Mouse (Mus musculus): ENCODE measurements at regions not wholly inside any gene's neighbourhood (a gene's known extent, or its start where the extent isn't known, plus 50 kb on each side); places are given as distances from the start of the nearest gene placed in this dataset.

DNA sequence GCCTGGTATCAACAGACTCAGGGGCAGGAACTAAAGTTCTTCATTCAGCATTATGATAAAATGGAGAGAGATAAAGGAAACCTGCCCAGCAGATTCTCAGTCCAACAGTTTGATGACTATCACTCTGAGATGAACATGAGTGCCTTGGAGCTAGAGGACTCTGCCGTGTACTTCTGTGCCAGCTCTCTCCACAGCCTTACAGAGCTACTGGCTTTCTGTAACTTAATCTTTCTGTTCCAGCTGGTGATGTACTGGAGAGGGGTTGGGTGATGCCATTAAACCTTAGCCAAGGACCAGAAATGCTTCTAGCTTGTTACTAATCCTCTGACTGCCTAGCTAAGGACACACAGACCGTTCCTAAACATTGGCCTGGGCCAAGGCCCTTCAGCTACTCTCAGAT lies 83.9 kb upstream of the 2210010C04Rik start:
- ATAC-seq (ENCODE audit: low FRiP score, low read depth) = no peak
- 85% methylated on average over 2 of the region's 2 CpGs for WGBS
- H3K9me3 ChIP-seq = no peaks in the 10 kb centered on the region
- H3K4me2 ChIP-seq (replicated peaks) = no peak overlapping the region
- no peaks in the 10 kb centered on the region for H3K36me3 ChIP-seq
- H3K27ac ChIP-seq (replicated peaks) = no peak overlapping the region
- H3K4me3 ChIP-seq = no peak overlapping the region
- H3K27me3 ChIP-seq = no peaks in the 10 kb centered on the region
- H3K4me1 ChIP-seq = no peaks in the 10 kb centered on the region
- no peak overlapping the region for H3K9ac ChIP-seq (replicated peaks)

- Histone ChIP-seq H3K27me3 (no peaks in the 10 kb centered on the region), H3K36me3 (no peaks in the 10 kb centered on the region), H3K27ac (replicated peaks) (no peak overlapping the region), H3K4me3 (no peak overlapping the region), H3K4me2 (replicated peaks) (peak overlapping the region; percentile 19; the same call in 1 of the 2 replicates), H3K9me3 (no peaks in the 10 kb centered on the region), H3K9ac (replicated peaks) (no peak overlapping the region), H3K4me1 (no peaks in the 10 kb centered on the region)
- WGBS = 13% methylated on average over 7 of the region's 7 CpGs
- peak; percentile 70 for ATAC-seq (ENCODE audit: low FRiP score, low read depth)
These were observed 83.1 kb upstream of the 2210010C04Rik start for GRCm38 (mm10) chr6:41118201-41118976.

DNA sequence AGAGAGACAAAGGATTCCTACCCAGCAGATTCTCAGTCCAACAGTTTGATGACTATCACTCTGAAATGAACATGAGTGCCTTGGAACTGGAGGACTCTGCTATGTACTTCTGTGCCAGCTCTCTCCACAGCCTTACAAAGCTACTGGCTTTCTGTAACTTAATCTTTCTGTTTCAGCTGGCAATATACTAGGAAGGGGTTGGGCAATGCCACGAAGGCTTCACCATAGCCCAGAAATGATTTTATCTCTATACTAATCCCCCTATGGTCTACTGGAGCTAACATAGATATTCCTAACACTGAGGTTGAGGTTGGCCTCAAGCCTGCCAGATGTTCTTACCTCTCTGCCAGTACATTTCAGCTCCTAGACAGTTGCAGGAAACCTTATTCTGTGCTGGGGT lies 78.6 kb upstream of the 2210010C04Rik start:
- Histone ChIP-seq H3K9ac (replicated peaks) (no peak overlapping the region), H3K4me1 (no peaks in the 10 kb centered on the region), H3K4me2 (replicated peaks) (no peak overlapping the region), H3K27ac (replicated peaks) (no peak overlapping the region), H3K9me3 (no peaks in the 10 kb centered on the region), H3K27me3 (no peaks in the 10 kb centered on the region), H3K36me3 (no peaks in the 10 kb centered on the region), H3K4me3 (no peak overlapping the region)
- 62% methylated on average over 1 of the region's 1 CpGs for WGBS
- no peak for ATAC-seq (ENCODE audit: low FRiP score, low read depth)

- Histone ChIP-seq H3K27ac (replicated peaks) (no peak overlapping the region), H3K4me2 (replicated peaks) (no peak overlapping the region), H3K9me3 (no peaks in the 10 kb centered on the region), H3K27me3 (no peaks in the 10 kb centered on the region), H3K4me3 (no peak overlapping the region), H3K4me1 (no peaks in the 10 kb centered on the region), H3K36me3 (no peaks in the 10 kb centered on the region), H3K9ac (replicated peaks) (no peak overlapping the region)
- whole genome bisulfite sequencing = 46% methylated on average over 7 of the region's 7 CpGs
- no peak for ATAC-seq (ENCODE audit: low FRiP score, low read depth)
These were observed 77.7 kb upstream of the 2210010C04Rik start for GRCm38 (mm10) chr6:41112861-41113610.

DNA sequence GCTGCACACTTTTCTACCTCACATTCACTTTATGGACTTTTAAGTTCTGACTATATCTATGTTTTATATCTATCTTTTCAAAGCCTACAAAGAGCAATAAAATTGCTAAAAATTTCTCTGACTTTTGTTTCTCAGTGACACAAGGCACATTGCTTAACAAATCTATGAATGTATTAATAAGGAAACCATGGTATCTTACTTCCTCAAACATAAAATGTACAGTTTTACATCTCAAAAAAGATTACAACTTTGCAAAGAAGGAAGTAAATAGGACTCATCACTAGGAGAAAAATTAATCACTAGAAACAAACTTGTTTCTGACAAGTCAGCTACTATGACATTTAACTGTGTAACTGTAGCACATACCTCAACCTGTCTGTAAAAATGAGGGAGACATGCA lies 76.5 kb upstream of the 2210010C04Rik start:
- no peak overlapping the region for H3K9ac ChIP-seq (replicated peaks)
- no peaks in the 10 kb centered on the region for H3K36me3 ChIP-seq
- no peak overlapping the region for H3K4me2 ChIP-seq (replicated peaks)
- no peak overlapping the region for H3K4me3 ChIP-seq
- ATAC-seq (ENCODE audit: low FRiP score, low read depth) = no peak
- no peak overlapping the region for H3K27ac ChIP-seq (replicated peaks)
- no peaks in the 10 kb centered on the region for H3K27me3 ChIP-seq
- no peaks in the 10 kb centered on the region for H3K4me1 ChIP-seq
- no peaks in the 10 kb centered on the region for H3K9me3 ChIP-seq

GRCm38 (mm10) chr6:41108897-41109296 lies 73.6 kb upstream of the 2210010C04Rik start:
- no peak for ATAC-seq (ENCODE audit: low FRiP score, low read depth)

DNA sequence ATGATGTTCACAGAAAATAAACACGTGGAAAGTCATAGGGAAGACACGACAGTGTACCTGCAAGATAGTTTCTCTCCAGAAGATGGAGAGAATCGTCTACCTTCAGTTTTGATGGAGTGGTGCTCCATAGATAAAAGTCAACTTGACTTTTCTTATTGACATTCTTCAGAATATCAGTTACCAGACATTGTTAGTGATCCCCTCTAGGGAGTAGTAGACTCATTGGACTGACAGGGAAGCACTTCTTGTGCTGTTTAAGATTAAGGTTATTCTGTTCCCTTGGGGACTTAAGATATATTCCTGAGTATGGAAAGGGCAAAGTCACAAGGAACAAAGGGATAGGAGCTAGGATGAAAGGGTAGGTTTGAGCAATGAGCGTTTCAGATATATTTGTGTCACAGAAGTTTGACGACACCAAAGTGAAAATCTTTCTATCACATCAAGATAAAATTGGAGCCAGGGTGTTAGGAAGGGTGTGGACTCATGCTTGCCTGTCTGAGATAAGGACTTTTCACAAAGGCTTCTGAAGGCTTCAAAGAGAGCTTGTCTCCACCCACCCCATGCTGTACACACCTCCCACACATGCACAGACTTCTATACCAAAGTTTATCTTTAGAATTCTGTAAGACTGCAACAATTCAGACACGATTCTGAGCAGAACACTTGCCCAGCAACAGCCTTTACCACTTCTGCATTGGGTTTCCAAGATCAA lies 68.5 kb upstream of the 2210010C04Rik start:
- H3K9me3 ChIP-seq = no peaks in the 10 kb centered on the region
- no peak overlapping the region for H3K4me3 ChIP-seq
- no peak for ATAC-seq (ENCODE audit: low FRiP score, low read depth)
- H3K27me3 ChIP-seq = no peaks in the 10 kb centered on the region
- no peak overlapping the region for H3K9ac ChIP-seq (replicated peaks)
- no peaks in the 10 kb centered on the region for H3K36me3 ChIP-seq
- no peak overlapping the region for H3K27ac ChIP-seq (replicated peaks)
- H3K4me2 ChIP-seq (replicated peaks) = no peak overlapping the region
- no peaks in the 10 kb centered on the region for H3K4me1 ChIP-seq
- WGBS = 84% methylated on average over 6 of the region's 6 CpGs

More at GRCm38 (mm10) chr6:41108897-41109296, 73.6 kb upstream of the 2210010C04Rik start:
- no peak overlapping the region for H3K9ac ChIP-seq (replicated peaks)
- H3K4me2 ChIP-seq (replicated peaks) = no peak overlapping the region
- H3K4me1 ChIP-seq = no peaks in the 10 kb centered on the region
- H3K9me3 ChIP-seq = no peaks in the 10 kb centered on the region
- H3K27me3 ChIP-seq = no peaks in the 10 kb centered on the region
- no peak overlapping the region for H3K4me3 ChIP-seq
- no peak overlapping the region for H3K27ac ChIP-seq (replicated peaks)
- 75% methylated on average over 1 of the region's 1 CpGs for WGBS
- H3K36me3 ChIP-seq = no peaks in the 10 kb centered on the region

DNA sequence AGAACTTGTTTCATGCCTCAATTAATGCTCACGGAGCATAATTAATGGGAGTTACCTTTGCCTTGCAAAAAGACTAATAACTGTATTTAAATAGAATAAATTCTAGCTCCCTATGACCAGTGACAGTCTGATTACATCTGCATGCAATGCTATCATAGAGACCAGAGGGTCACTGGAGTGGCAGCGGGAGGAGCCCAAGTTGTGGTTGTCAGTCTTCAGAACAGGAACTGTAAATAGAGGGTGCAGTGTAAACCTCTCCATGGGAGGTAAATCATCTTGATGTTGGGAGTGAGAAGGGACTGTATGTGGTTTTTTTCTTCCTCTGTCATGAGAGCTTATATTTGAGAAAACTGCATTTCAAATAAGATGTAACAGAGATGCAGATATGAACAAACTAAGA lies 66.7 kb upstream of the 2210010C04Rik start:
- Histone ChIP-seq H3K27me3 (no peaks in the 10 kb centered on the region), H3K4me1 (no peaks in the 10 kb centered on the region), H3K9ac (replicated peaks) (no peak overlapping the region), H3K27ac (replicated peaks) (no peak overlapping the region), H3K4me3 (no peak overlapping the region), H3K4me2 (replicated peaks) (no peak overlapping the region), H3K9me3 (no peaks in the 10 kb centered on the region), H3K36me3 (no peaks in the 10 kb centered on the region)
- ATAC-seq (ENCODE audit: low FRiP score, low read depth) = no peak
- WGBS = 82% methylated on average over 2 of the region's 2 CpGs

GRCm38 (mm10) chr6:41100258-41100657 lies 64.9 kb upstream of the 2210010C04Rik start:
- Histone ChIP-seq H3K27me3 (no peaks in the 10 kb centered on the region), H3K36me3 (no peaks in the 10 kb centered on the region), H3K4me3 (no peak overlapping the region), H3K4me2 (replicated peaks) (no peak overlapping the region), H3K9me3 (no peaks in the 10 kb centered on the region), H3K4me1 (no peaks in the 10 kb centered on the region), H3K9ac (replicated peaks) (no peak overlapping the region), H3K27ac (replicated peaks) (no peak overlapping the region)
- WGBS = 88% methylated on average over 2 of the region's 2 CpGs
- no peak for ATAC-seq (ENCODE audit: low FRiP score, low read depth)

GRCm38 (mm10) chr6:41091177-41091829 lies 56.0 kb upstream of the 2210010C04Rik start:
- no peak overlapping the region for H3K27ac ChIP-seq (replicated peaks)
- peak; percentile 49; the same call in 1 of the 2 replicates for ATAC-seq (ENCODE audit: low FRiP score, low read depth)
- no peak overlapping the region for H3K4me2 ChIP-seq (replicated peaks)
- H3K4me1 ChIP-seq = no peaks in the 10 kb centered on the region
- H3K9me3 ChIP-seq = no peaks in the 10 kb centered on the region
- 51% methylated on average over 4 of the region's 4 CpGs for WGBS
- no peaks in the 10 kb centered on the region for H3K36me3 ChIP-seq
- H3K9ac ChIP-seq (replicated peaks) = no peak overlapping the region
- H3K4me3 ChIP-seq = no peak overlapping the region
- H3K27me3 ChIP-seq = no peaks in the 10 kb centered on the region
